Mouse (Mus musculus) limb, embryonic 14.5 days (tissue): ENCODE results near the gene Gm44805. TPM values are rescaled to one million over a fixed set of nuclear protein-coding genes. Genes with fewer than 3 reads are reported as not detected.
A peak's percentile ranks its signal among the peaks of the same experiment; 100 is the strongest.

ENCODE experiments used
- ATAC-seq: fragments of 200-750 bp; cut with Nextera tagmentation; 2 replicates; pipeline ENCODE4 v1.8.0; 2017; ENCODE audit warnings: low read depth, moderate number of reproducible peaks, moderate TSS enrichment; ENCODE audit not compliant: low FRiP score
- DNase-seq: peaks from one replicate; pipeline ENCODE4 v3.0.0-alpha.2; 2015; ENCODE audit warnings: low spot score
- H3K27ac ChIP-seq: fragments of 300-500 bp; sonication (generic); replicated peaks from 2 replicates; pipeline ENCODE4 v1.5.1; 2014; ENCODE audit warnings: low read depth, mild to moderate bottlenecking, low read length, moderate library complexity, mixed read lengths
- H3K27me3 ChIP-seq: fragments of 300-500 bp; sonication (generic); 2 replicates; pipeline ENCODE4 v1.6.1; 2014; ENCODE audit warnings: low read length, mixed read lengths; ENCODE audit not compliant: control insufficient read depth, insufficient read depth
- H3K36me3 ChIP-seq: fragments of 300-500 bp; sonication (generic); 2 replicates; pipeline ENCODE4 v1.6.1; 2014; ENCODE audit warnings: mild to moderate bottlenecking, low read length, moderate library complexity, mixed read lengths; ENCODE audit not compliant: control insufficient read depth, insufficient read depth
- H3K4me1 ChIP-seq: fragments of 300-500 bp; sonication (generic); 2 replicates; pipeline ENCODE4 v1.6.1; 2014; ENCODE audit warnings: antibody characterized with exemption, low read length, mixed read lengths; ENCODE audit not compliant: control insufficient read depth, insufficient read depth
- H3K4me2 ChIP-seq: fragments of 300-500 bp; sonication (generic); replicated peaks from 2 replicates; pipeline ENCODE4 v1.6.1; 2014; ENCODE audit warnings: low read depth, mild to moderate bottlenecking, low read length, moderate library complexity; ENCODE audit not compliant: severe bottlenecking
- H3K4me3 ChIP-seq: fragments of 300-500 bp; sonication (generic); replicated peaks from 2 replicates; pipeline ENCODE4 v1.5.1; 2014; ENCODE audit warnings: low read length
- H3K9ac ChIP-seq: fragments of 300-500 bp; sonication (generic); 2 replicates; pipeline ENCODE4 v1.6.1; 2014; ENCODE audit warnings: mild to moderate bottlenecking, low read depth, low read length, moderate library complexity; ENCODE audit not compliant: severe bottlenecking
- H3K9me3 ChIP-seq: fragments of 300-500 bp; sonication (generic); 2 replicates; pipeline ENCODE4 v1.6.1; 2016; ENCODE audit warnings: low read length; ENCODE audit not compliant: control insufficient read depth
- POLR2A ChIP-seq: fragments of 200-500 bp; IDR thresholded peaks from 2 replicates; pipeline ENCODE4 v1.8.0; 2012; ENCODE audit warnings: inconsistent platforms, mild to moderate bottlenecking, moderate library complexity, borderline replicate concordance; ENCODE audit not compliant: insufficient read depth, insufficient read length; ENCODE audit errors: extremely low read depth
- WGBS: fragments of 180-500 bp; shearing (Covaris S2); extraction: QIAGEN DNeasy Blood & Tissue Kit; methylation state at CpG from one replicate; pipeline ENCODE4 v1.1.7; 2014; 5-methylcytosine and 5-hydroxymethylcytosine counted together
- polyA plus RNA-seq, 2 experiments: library from polyadenylated mRNA; depleted of rRNA in 1 of 2; stranded (reverse) in 1 of 2; unstranded in 1 of 2; fragments of >200 nt; fragmentation: Nextera tagmentation in 1 of 2; extraction: Ambion mirVana in 1 of 2; gene quantifications; 2 replicates each; pipeline versions ENCODE4 v1.2.1 to v1.2.3; 2012 to 2014

The Gm44805 gene
- polyA plus RNA-seq, 2 experiments = not detected

- WGBS = under 1% methylated on average over 61 of the region's 63 CpGs
- Histone ChIP-seq H3K4me2 (peak within 1 kb of the TSS; percentile 87), H3K4me3 (peak within 1 kb of the TSS; percentile 100), H3K27me3 (no peaks in the 10 kb centered on the region), H3K27ac (peak within 1 kb of the TSS; percentile 88), H3K9me3 (no peaks in the 10 kb centered on the region), H3K4me1 (peaks cover 14% of the 10 kb centered on the region), H3K36me3 (peaks cover 13% of the 10 kb centered on the region; the same call in 1 of the 2 replicates), H3K9ac (peak within 1 kb of the TSS; percentile 97)
- ATAC-seq (peak; percentile 95), DNase-seq (peak; percentile 97)
- peak; percentile 53; the same call in 1 of the 2 replicates for TF ChIP-seq POLR2A
These were observed 16.0 kb downstream of the Gm44805 start, which contains the start of gene Clptm1 for GRCm38 (mm10) chr7:19664955-19665841. TSS of gene Clptm1 (minus strand) at chr7:19665033.

GRCm38 (mm10) chr7:19664455-19664954, 16.7 kb downstream of the Gm44805 start:
- no peak for TF ChIP-seq POLR2A
- peak overlapping the region; percentile 97 for H3K9ac ChIP-seq
- H3K9me3 ChIP-seq = no peaks in the 10 kb centered on the region
- ATAC-seq (0 out of 2 replicates have a peak, but pooled peaks have one; percentile 1), DNase-seq (no peak)
- peaks cover 20% of the 10 kb centered on the region for H3K36me3 ChIP-seq
- peaks cover 14% of the 10 kb centered on the region for H3K4me1 ChIP-seq
- peak overlapping the region; percentile 87 for H3K4me2 ChIP-seq
- no peaks in the 10 kb centered on the region for H3K27me3 ChIP-seq
- H3K4me3 ChIP-seq = peak overlapping the region; percentile 100
- H3K27ac ChIP-seq = peak overlapping the region; percentile 61
- under 1% methylated on average over 26 of the region's 37 CpGs for WGBS

- DNase-seq = no peak
- WGBS = 13% methylated on average over 8 of the region's 8 CpGs
- H3K4me1 ChIP-seq = peaks cover 10% of the 10 kb centered on the region
- no peaks in the 10 kb centered on the region for H3K27me3 ChIP-seq
- H3K9ac ChIP-seq = peak overlapping the region; percentile 97
- ATAC-seq = no peak
- peak overlapping the region; percentile 100 for H3K4me3 ChIP-seq
- no peak overlapping the region for H3K27ac ChIP-seq
- peaks cover 21% of the 10 kb centered on the region for H3K36me3 ChIP-seq
- no peaks in the 10 kb centered on the region for H3K9me3 ChIP-seq
- TF ChIP-seq POLR2A = no peak
- peak overlapping the region; percentile 87 for H3K4me2 ChIP-seq
These were observed 17.3 kb downstream of the Gm44805 start for GRCm38 (mm10) chr7:19663940-19664339.

GRCm38 (mm10) chr7:19652614-19653013, 28.6 kb downstream of the Gm44805 start:
- WGBS = 96% methylated on average over 2 of the region's 2 CpGs
- H3K36me3 ChIP-seq = peaks cover 68% of the 10 kb centered on the region
- no peak for ATAC-seq

GRCm38 (mm10) chr7:19651063-19651786, 30.0 kb downstream of the Gm44805 start:
- TF ChIP-seq POLR2A = no peak

More at GRCm38 (mm10) chr7:19652614-19653013, 28.6 kb downstream of the Gm44805 start:
- Histone ChIP-seq H3K27me3 (no peaks in the 10 kb centered on the region), H3K9ac (no peak overlapping the region), H3K4me3 (no peak overlapping the region), H3K4me1 (no peaks in the 10 kb centered on the region), H3K27ac (no peak overlapping the region), H3K4me2 (no peak overlapping the region), H3K9me3 (no peaks in the 10 kb centered on the region)
- no peak for DNase-seq
- no peak for TF ChIP-seq POLR2A

More at GRCm38 (mm10) chr7:19651063-19651786, 30.0 kb downstream of the Gm44805 start:
- no peak for DNase-seq
- ATAC-seq = no peak
- 90% methylated on average over 6 of the region's 6 CpGs for WGBS
- no peaks in the 10 kb centered on the region for H3K27me3 ChIP-seq
- H3K4me1 ChIP-seq = no peaks in the 10 kb centered on the region
- no peak overlapping the region for H3K4me3 ChIP-seq
- peaks cover 78% of the 10 kb centered on the region for H3K36me3 ChIP-seq
- H3K9me3 ChIP-seq = no peaks in the 10 kb centered on the region
- H3K27ac ChIP-seq = no peak overlapping the region
- H3K9ac ChIP-seq = no peak overlapping the region
- no peak overlapping the region for H3K4me2 ChIP-seq
